In the genomic region with DNA sequence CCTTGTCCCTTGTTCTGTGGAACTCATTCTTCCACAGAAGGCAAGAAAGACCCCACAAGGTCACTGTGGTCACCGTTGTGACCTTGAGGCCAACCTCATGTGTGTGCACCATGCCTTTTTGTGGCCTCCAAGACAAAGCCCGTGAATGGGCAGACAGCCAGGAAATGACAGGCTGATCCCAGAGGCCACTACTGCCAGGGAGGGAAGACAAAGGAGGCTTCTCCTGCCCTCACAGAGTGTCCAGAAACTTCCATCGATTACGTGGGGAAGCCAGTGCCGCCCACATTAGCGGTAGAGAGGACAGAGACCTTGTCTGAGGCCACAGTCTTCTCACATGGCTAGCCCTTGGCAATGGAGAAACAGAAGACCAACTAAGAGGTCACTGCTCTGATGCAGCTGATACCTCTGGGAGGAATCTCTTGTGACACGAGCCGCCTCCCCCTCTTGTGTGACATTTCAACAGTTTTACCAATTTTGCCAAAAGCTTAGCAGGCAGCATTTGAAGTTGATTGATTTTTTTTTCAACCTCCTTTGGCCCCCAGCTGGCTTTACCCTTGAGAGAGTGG, we compare ENCODE assay signal across 10 mouse cellular contexts. TPM values are rescaled to one million over a fixed set of nuclear protein-coding genes. Genes with fewer than 3 reads are reported as not detected.
DNase-seq lines count a peak whose midpoint lies in the region; ATAC-seq and TF ChIP-seq lines count a peak whose summit lies in the region.
"Had no signal": no experiment of that assay in that cellular context is flagged by ENCODE, and none has a peak within 500 bp of the region (broad histone marks: within the 10 kb centered on the region; RNA-seq: fewer than 3 reads in every experiment).

No protein-coding gene starts in this region.

- ATAC-seq in forebrain, embryonic 13.5 days: no peak
- no peak for ATAC-seq in lung, embryonic 14.5 days (ENCODE audit: insufficient read depth)
- ATAC-seq in intestine, embryonic 16.5 days: no peak

- no peak overlapping the region for H3K9ac ChIP-seq in forebrain, embryonic 13.5 days
- H3K9ac ChIP-seq in lung, embryonic 14.5 days: no peak overlapping the region
- H3K9ac ChIP-seq in intestine, embryonic 16.5 days (ENCODE audit: low read depth, low read length): 0 out of 2 replicates have a peak overlapping the region, but pooled peaks have one; percentile 1
- H3K9ac ChIP-seq: hindbrain, embryonic 15.5 days; liver, embryonic 12.5 days had no signal

- no peaks in the 10 kb centered on the region for H3K9me3 ChIP-seq in forebrain, embryonic 10.5 days
- no peaks in the 10 kb centered on the region for H3K9me3 ChIP-seq in forebrain, embryonic 13.5 days (replicated peaks)
- H3K9me3 ChIP-seq in lung, embryonic 14.5 days (ENCODE audit: low read depth, low read length): no peaks in the 10 kb centered on the region
- no peaks in the 10 kb centered on the region for H3K9me3 ChIP-seq in intestine, embryonic 16.5 days (ENCODE audit: control insufficient read depth, low read length)
- H3K9me3 ChIP-seq: hindbrain, embryonic 15.5 days; liver, embryonic 12.5 days had no signal

- peak overlapping the region; percentile 56 for H3K27ac ChIP-seq in forebrain, embryonic 10.5 days
- no peak overlapping the region for H3K27ac ChIP-seq in forebrain, embryonic 13.5 days
- no peak overlapping the region for H3K27ac ChIP-seq in lung, embryonic 14.5 days (ENCODE audit: low read depth)
- H3K27ac ChIP-seq in intestine, embryonic 16.5 days (ENCODE audit: low read length): peak overlapping the region; percentile 95
- H3K27ac ChIP-seq: hindbrain, embryonic 15.5 days; liver, embryonic 12.5 days had no signal

- no peak for TF ChIP-seq CTCF in lung, embryonic 14.5 days (IDR thresholded peaks at IDR 0.05; ENCODE audit: low read depth)

- H3K36me3 ChIP-seq in forebrain, embryonic 10.5 days (replicated peaks): no peaks in the 10 kb centered on the region
- H3K36me3 ChIP-seq in forebrain, embryonic 13.5 days (ENCODE audit: poor library complexity, severe bottlenecking): no peaks in the 10 kb centered on the region
- no peaks in the 10 kb centered on the region for H3K36me3 ChIP-seq in lung, embryonic 14.5 days (ENCODE audit: insufficient read depth)
- H3K36me3 ChIP-seq in intestine, embryonic 16.5 days (ENCODE audit: control insufficient read depth, insufficient read depth, low read length): no peaks in the 10 kb centered on the region
- H3K36me3 ChIP-seq: hindbrain, embryonic 15.5 days; liver, embryonic 12.5 days had no signal

- H3K4me3 ChIP-seq in forebrain, embryonic 10.5 days: no peak overlapping the region
- no peak overlapping the region for H3K4me3 ChIP-seq in forebrain, embryonic 13.5 days
- no peak overlapping the region for H3K4me3 ChIP-seq in lung, embryonic 14.5 days (ENCODE audit: low read depth, low read length)
- no peak overlapping the region for H3K4me3 ChIP-seq in intestine, embryonic 16.5 days (ENCODE audit: low read length)
- H3K4me3 ChIP-seq: hindbrain, embryonic 15.5 days; liver, embryonic 12.5 days had no signal

- no peak overlapping the region for H3K4me2 ChIP-seq in forebrain, embryonic 13.5 days
- H3K4me2 ChIP-seq in lung, embryonic 14.5 days: no peak overlapping the region
- no peak overlapping the region for H3K4me2 ChIP-seq in intestine, embryonic 16.5 days (ENCODE audit: low read depth, low read length)
- H3K4me2 ChIP-seq: hindbrain, embryonic 15.5 days; liver, embryonic 12.5 days had no signal

- peaks cover 17% of the 10 kb centered on the region for H3K4me1 ChIP-seq in forebrain, embryonic 10.5 days
- peaks cover 14% of the 10 kb centered on the region for H3K4me1 ChIP-seq in forebrain, embryonic 13.5 days
- H3K4me1 ChIP-seq in lung, embryonic 14.5 days (ENCODE audit: insufficient read depth): no peaks in the 10 kb centered on the region
- peaks cover 33% of the 10 kb centered on the region for H3K4me1 ChIP-seq in intestine, embryonic 16.5 days (ENCODE audit: control insufficient read depth, insufficient read depth, low read length)

- 69% methylated on average over 8 of the region's 8 CpGs for WGBS in forebrain, embryonic 10.5 days
- WGBS in forebrain, embryonic 13.5 days: 70% methylated on average over 8 of the region's 8 CpGs
- 79% methylated on average over 8 of the region's 8 CpGs for WGBS in lung, embryonic 14.5 days
- 64% methylated on average over 8 of the region's 8 CpGs for WGBS in intestine, embryonic 16.5 days

- no peaks in the 10 kb centered on the region for H3K27me3 ChIP-seq in forebrain, embryonic 10.5 days (ENCODE audit: poor library complexity, severe bottlenecking)
- H3K27me3 ChIP-seq in forebrain, embryonic 13.5 days: no peaks in the 10 kb centered on the region
- no peaks in the 10 kb centered on the region for H3K27me3 ChIP-seq in lung, embryonic 14.5 days (ENCODE audit: insufficient read depth, low read length)
- no peaks in the 10 kb centered on the region for H3K27me3 ChIP-seq in intestine, embryonic 16.5 days (replicated peaks; ENCODE audit: control insufficient read depth, insufficient read depth, low read length)
- H3K27me3 ChIP-seq: hindbrain, embryonic 15.5 days had no signal

- no peak for DNase-seq in forebrain, embryonic 10.5 days (ENCODE audit: extremely low spot score, low spot score)
- DNase-seq in lung, embryonic 14.5 days: peak; percentile 25
- no peak for DNase-seq in lung, postnatal 36 days
- peak; percentile 48 for DNase-seq in embryo, embryonic 10.5 days (ENCODE audit: low spot score)
- no peak for DNase-seq in thymus, postnatal 0 days (ENCODE audit: low spot score)
- DNase-seq in spleen, adult 12 weeks (ENCODE audit: low spot score): no peak

RNA-seq across cellular contexts. Expression of a gene that starts 18.1 kb away (rescaled TPM):
- 12.6 and 13.1 TPM in 2 replicates for polyA plus RNA-seq in forebrain, embryonic 10.5 days (2016; fragmentation: Nextera tagmentation; extraction: Ambion mirVana)
- 25.7 and 27.8 TPM in 2 replicates for polyA plus RNA-seq in forebrain, embryonic 13.5 days (2015; fragmentation: Nextera tagmentation; extraction: Ambion mirVana)
- 38.2 and 40.5 TPM in 2 replicates for polyA plus RNA-seq in lung, embryonic 14.5 days (2014; fragmentation: Nextera tagmentation; extraction: Ambion mirVana)
- 43.6 TPM in 2 replicates for polyA plus RNA-seq in intestine, embryonic 16.5 days (2015; fragmentation: Nextera tagmentation; extraction: Ambion mirVana)
- polyA plus RNA-seq in thymus, postnatal 0 days (2015; fragmentation: Nextera tagmentation; extraction: Ambion mirVana): 0.95 and 1.5 TPM in 2 replicates

Comparison
In these comparisons a context has a peak if more than half of its experiments do, and no peak if none do; other contexts are left out.
1. DNase-seq: peak in lung, embryonic 14.5 days (single experiment) and embryo, embryonic 10.5 days (single experiment); none in forebrain, embryonic 10.5 days (single experiment), lung, postnatal 36 days (single experiment), thymus, postnatal 0 days (single experiment) and spleen, adult 12 weeks (single experiment).
2. H3K27ac ChIP-seq: peak in forebrain, embryonic 10.5 days (single experiment) and intestine, embryonic 16.5 days (single experiment); none in forebrain, embryonic 13.5 days (single experiment) and lung, embryonic 14.5 days (single experiment).